9 mouse cellular contexts compared by ENCODE assay signal in genomic region chr2:174601938-174602685, GRCm38 (mm10). TPM values are rescaled to one million over a fixed set of nuclear protein-coding genes. Genes with fewer than 3 reads are reported as not detected.
DNase-seq lines count a peak whose midpoint lies in the region; ATAC-seq and TF ChIP-seq lines count a peak whose summit lies in the region.
"Had no signal": no experiment of that assay in that cellular context is flagged by ENCODE, and none has a peak within 500 bp of the region (broad histone marks: within the 10 kb centered on the region; RNA-seq: fewer than 3 reads in every experiment).

No protein-coding gene starts in this region.

- DNase-seq in embryo, embryonic 10 days (ENCODE audit: low spot score), result peak; percentile 37
- no peak for DNase-seq in embryo, embryonic 9.5 days (ENCODE audit: extremely low spot score)
- DNase-seq in heart, embryonic 10.5 days (ENCODE audit: low spot score), result peak; percentile 83
- DNase-seq in cerebellum, adult 18-20 months, result no peak
- DNase-seq in cerebellum, adult 2 months, result no peak
- DNase-seq in cerebellum, adult 8-10 months, result no peak
- DNase-seq: left cerebral cortex, postnatal 4 days had no signal

- TF ChIP-seq POLR2A in cerebellum, adult 2 months (IDR thresholded peaks at IDR 0.05; ENCODE audit: borderline replicate concordance, insufficient read depth, low read length), result no peak

- peaks cover 26% of the 10 kb centered on the region for H3K4me1 ChIP-seq in heart, embryonic 10.5 days
- peaks cover 2% of the 10 kb centered on the region; the same call in 1 of the 2 replicates for H3K4me1 ChIP-seq in liver, embryonic 16.5 days (ENCODE audit: control insufficient read depth, low read depth, low read length)
- H3K4me1 ChIP-seq in stomach, embryonic 14.5 days (ENCODE audit: control insufficient read depth, insufficient read depth, low read length), result no peaks in the 10 kb centered on the region
- no peaks in the 10 kb centered on the region for H3K4me1 ChIP-seq in cerebellum, adult 2 months (ENCODE audit: control insufficient read depth, insufficient read depth, low read length)

- no peaks in the 10 kb centered on the region for H3K36me3 ChIP-seq in heart, embryonic 10.5 days
- no peaks in the 10 kb centered on the region for H3K36me3 ChIP-seq in liver, embryonic 16.5 days (ENCODE audit: control insufficient read depth, insufficient read depth)
- H3K36me3 ChIP-seq in stomach, embryonic 14.5 days (ENCODE audit: control insufficient read depth, insufficient read depth, low read length), result no peaks in the 10 kb centered on the region

- peak overlapping the region; percentile 62 for H3K27ac ChIP-seq in heart, embryonic 10.5 days
- H3K27ac ChIP-seq in liver, embryonic 16.5 days (ENCODE audit: low read length), result peak overlapping the region; percentile 2; the same call in 1 of the 2 replicates
- H3K27ac ChIP-seq in stomach, embryonic 14.5 days (ENCODE audit: low read length), result no peak overlapping the region; the same call in 1 of the 2 replicates
- no peak overlapping the region for H3K27ac ChIP-seq in cerebellum, adult 2 months (ENCODE audit: insufficient read depth, low read length)

- H3K27me3 ChIP-seq in heart, embryonic 10.5 days (ENCODE audit: insufficient read depth, poor library complexity, severe bottlenecking), result no peaks in the 10 kb centered on the region
- H3K27me3 ChIP-seq in liver, embryonic 16.5 days (ENCODE audit: control insufficient read depth, insufficient read depth, low read depth, low read length), result no peaks in the 10 kb centered on the region
- H3K27me3 ChIP-seq in stomach, embryonic 14.5 days (ENCODE audit: control insufficient read depth, insufficient read depth, low read length), result no peaks in the 10 kb centered on the region
- H3K27me3 ChIP-seq in cerebellum, adult 2 months (ENCODE audit: control insufficient read depth, insufficient read depth, low read length), result no peaks in the 10 kb centered on the region

- WGBS in heart, embryonic 10.5 days, result 31% methylated on average over 9 of the region's 9 CpGs
- WGBS in liver, embryonic 16.5 days (ENCODE audit: insufficient replicate concordance), result 20% methylated on average over 9 of the region's 9 CpGs
- 66% methylated on average over 9 of the region's 9 CpGs for WGBS in stomach, embryonic 14.5 days
- 65% methylated on average over 9 of the region's 9 CpGs for WGBS in cerebellum, adult 2 months

- H3K9me3 ChIP-seq in heart, embryonic 10.5 days, result no peaks in the 10 kb centered on the region
- no peaks in the 10 kb centered on the region for H3K9me3 ChIP-seq in liver, embryonic 16.5 days (replicated peaks; ENCODE audit: control insufficient read depth, low read length)
- H3K9me3 ChIP-seq in stomach, embryonic 14.5 days (ENCODE audit: control insufficient read depth, low read depth, low read length), result no peaks in the 10 kb centered on the region

- no peak overlapping the region for H3K4me2 ChIP-seq in liver, embryonic 16.5 days (ENCODE audit: low read depth, low read length)
- no peak overlapping the region for H3K4me2 ChIP-seq in stomach, embryonic 14.5 days (replicated peaks; ENCODE audit: low read depth, low read length)

- TF ChIP-seq CTCF in cerebellum, adult 2 months (IDR thresholded peaks at IDR 0.05; ENCODE audit: borderline replicate concordance, insufficient read depth, low read depth, low read length), result no peak

- no peak overlapping the region for H3K4me3 ChIP-seq in heart, embryonic 10.5 days
- H3K4me3 ChIP-seq in liver, embryonic 16.5 days (ENCODE audit: low read depth, low read length), result no peak overlapping the region
- H3K4me3 ChIP-seq in stomach, embryonic 14.5 days (ENCODE audit: low read depth, low read length), result no peak overlapping the region
- H3K4me3 ChIP-seq in cerebellum, adult 2 months (replicated peaks; ENCODE audit: insufficient read depth, low read depth, low read length), result no peak overlapping the region

- peak; percentile 70 for ATAC-seq in liver, embryonic 16.5 days (ENCODE audit: low read depth)
- ATAC-seq in stomach, embryonic 14.5 days (ENCODE audit: insufficient number of reproducible peaks, insufficient read depth, low FRiP score, low read depth), result peak; percentile 20; the same call in 1 of the 2 replicates

- no peak overlapping the region for H3K9ac ChIP-seq in liver, embryonic 16.5 days (ENCODE audit: low read depth, low read length)
- H3K9ac ChIP-seq in stomach, embryonic 14.5 days (replicated peaks; ENCODE audit: low read depth, low read length), result no peak overlapping the region

RNA-seq across cellular contexts. Expression of gene Zfp831, which starts 41.2 kb away (rescaled TPM):
- not detected in 2 replicates for polyA plus RNA-seq in heart, embryonic 10.5 days (2016; fragmentation: Nextera tagmentation; extraction: Ambion mirVana)
- 0.06 and 0.07 TPM in 2 replicates for polyA plus RNA-seq in liver, embryonic 16.5 days (2015; fragmentation: Nextera tagmentation; extraction: Ambion mirVana)
- 0.03 and 0.04 TPM in 2 replicates for polyA plus RNA-seq in stomach, embryonic 14.5 days (2014; fragmentation: Nextera tagmentation; extraction: Ambion mirVana)
- 0.17 and 0.20 TPM in 2 replicates for polyA plus RNA-seq in cerebellum, adult 2 months (2012; rRNA removed)

Comparison
In these comparisons a context has a peak if more than half of its experiments do, and no peak if none do; other contexts are left out.
1. DNase-seq: peak in embryo, embryonic 10 days (single experiment) and heart, embryonic 10.5 days (single experiment); none in embryo, embryonic 9.5 days (single experiment), cerebellum, adult 18-20 months (0 of 2), cerebellum, adult 2 months (0 of 2) and cerebellum, adult 8-10 months (single experiment).
2. H3K27ac ChIP-seq: peak in heart, embryonic 10.5 days (single experiment) and liver, embryonic 16.5 days (single experiment); none in stomach, embryonic 14.5 days (single experiment) and cerebellum, adult 2 months (single experiment).